Mouse (Mus musculus): ENCODE results near the gene Fcor.

Fcor gene

DNA sequence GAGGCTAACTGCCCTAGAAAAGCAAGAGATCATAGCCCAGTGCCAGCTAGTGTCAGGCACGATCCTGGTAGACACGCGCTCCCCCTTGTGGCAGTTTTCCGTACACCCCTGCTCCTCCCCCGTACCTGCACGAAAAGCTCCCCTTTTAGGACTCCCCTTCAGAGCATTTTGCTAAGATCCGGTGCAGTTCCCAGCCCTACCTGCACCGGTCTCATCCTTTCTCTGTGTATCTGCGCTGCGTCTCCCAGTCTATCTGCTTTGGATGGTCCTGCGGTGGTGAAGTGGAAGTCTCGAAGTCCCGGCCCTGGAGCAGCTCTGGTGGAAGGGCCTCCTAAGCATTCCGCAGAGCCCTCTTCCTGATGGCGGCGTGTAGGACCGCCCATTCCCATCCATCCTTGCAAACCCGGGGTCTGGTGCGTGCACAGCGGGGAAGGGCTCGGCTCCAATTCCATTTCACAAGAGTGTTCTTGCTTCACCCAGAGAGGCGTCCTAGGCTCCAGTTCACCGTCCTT lies at the start of gene Fcor:
Gene Fcor (minus strand): TSS at position 383 of the 512 bp plus-strand sequence.
- DNase-seq (ENCODE audit: low spot score in 2 of 2) = peak; percentile 65 to 74

DNA sequence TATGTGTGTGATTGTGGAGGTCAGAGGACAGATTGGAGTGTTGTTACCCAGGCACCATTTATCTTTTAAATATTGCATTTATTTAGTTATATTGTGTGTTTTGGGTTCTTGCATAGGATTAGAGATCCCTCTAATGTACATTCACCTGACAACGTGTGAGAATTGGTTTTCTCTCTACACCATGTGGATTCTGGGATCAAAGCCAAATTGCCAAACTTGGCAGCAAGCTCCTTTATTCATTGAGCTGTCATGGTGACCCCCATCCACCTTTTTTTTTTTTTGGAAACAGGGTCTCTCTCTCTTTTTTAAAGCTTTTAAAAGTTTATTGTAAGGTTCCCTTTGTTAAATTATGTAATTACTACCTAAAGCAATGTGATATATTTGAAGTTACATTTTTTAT lies 48.9 kb upstream of the Fcor start:
- DNase-seq (ENCODE audit: low spot score in 2 of 2) = no peak

DNA sequence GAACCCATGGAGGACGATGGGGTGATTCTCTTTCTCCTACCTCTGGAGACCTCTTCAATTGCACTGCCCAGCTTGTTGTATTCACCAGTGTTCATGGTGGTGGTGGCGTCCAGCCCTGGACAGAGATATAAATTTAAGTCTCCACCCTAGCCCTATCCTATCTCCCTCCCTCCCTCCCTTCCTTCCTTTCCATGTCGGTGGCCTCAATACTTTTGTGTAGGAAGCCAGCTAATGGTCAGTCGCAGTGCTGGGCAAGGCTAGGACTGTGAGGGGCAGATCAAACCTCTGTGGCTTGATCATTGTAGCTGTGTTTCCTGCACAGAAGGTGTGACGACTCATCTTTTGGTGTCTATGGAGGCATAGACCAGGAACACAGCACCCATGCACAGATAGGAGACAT lies 48.4 kb upstream of the Fcor start, which contains the start of gene Clec4g:
Gene Clec4g (minus strand): TSS at position 101 of the 400 bp plus-strand sequence.
- no peak for DNase-seq (ENCODE audit: low spot score in 2 of 2)

DNA sequence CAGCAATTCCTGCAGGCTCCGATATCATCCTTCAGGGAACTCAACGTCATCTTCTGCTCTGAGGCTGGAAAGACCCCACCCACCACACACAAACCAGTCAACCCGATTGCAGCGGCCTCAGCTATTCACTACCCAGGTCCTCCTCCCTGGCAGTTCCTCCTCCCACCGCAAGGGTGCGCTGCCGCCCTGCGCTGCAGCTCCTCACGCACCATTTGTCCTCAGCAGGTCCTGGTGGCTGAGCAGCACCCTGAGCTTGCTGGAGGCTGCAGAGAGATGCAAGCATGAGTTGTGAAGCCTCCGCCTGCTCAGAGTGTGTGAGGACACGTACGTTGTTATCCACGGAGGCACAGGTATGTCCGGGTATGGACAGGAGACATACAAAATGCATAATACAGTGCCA lies 46.4 kb upstream of the Fcor start:
- DNase-seq (ENCODE audit: low spot score in 2 of 2) = peak; percentile 67 to 73

DNA sequence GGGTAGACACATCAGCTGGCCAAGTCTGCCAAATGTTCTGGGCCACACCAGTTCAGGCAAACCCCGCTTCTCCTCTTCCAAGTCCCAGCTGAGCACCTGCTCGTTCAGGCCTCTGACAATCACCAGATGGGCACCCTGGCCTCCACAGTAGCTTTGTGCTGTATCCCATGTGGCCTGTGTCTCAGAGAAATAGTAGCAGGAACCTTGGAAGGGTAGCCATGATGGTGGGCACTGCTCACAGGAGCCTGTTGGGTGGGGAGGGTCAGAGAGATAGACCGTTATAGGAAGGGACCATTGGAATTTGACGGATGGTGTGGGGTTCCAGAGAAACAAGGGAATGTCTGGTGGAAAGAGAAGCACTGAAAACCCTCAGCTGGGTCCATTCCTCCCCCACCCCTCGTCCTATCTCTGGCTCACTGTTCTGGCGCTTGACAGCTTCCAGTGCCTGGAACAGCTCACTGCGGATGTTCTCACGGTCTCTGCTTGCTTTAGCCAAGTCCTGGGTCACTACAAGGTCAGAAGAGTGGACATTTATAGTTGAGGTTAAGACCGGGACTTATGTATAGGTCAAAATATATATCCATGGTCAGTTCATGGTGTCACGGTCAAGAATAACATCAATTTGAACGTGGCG lies 45.3 kb upstream of the Fcor start:
- peak; percentile 39 for DNase-seq (ENCODE audit: low spot score in 2 of 2)

DNA sequence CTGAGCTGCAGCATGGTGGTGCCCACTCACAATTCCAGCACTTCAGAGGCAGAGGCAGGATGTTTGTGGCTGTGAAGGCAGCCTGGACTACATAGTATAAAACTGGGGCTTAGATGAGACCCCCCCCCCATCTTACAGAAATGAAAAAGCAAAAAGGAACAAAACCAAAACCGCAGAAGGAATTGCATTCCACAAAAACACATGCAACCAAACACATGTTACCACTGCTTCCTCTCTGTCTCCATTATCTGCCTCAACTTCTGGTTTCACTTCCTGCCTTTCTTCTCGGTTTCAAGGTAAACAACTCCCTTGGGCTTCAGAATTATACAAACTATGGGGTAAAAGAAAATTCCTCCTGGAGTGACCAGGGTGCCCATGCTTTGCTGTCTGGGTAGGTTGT lies 39.5 kb upstream of the Fcor start:
- peak; percentile 19 to 50 for DNase-seq (ENCODE audit: low spot score in 2 of 2)

DNA sequence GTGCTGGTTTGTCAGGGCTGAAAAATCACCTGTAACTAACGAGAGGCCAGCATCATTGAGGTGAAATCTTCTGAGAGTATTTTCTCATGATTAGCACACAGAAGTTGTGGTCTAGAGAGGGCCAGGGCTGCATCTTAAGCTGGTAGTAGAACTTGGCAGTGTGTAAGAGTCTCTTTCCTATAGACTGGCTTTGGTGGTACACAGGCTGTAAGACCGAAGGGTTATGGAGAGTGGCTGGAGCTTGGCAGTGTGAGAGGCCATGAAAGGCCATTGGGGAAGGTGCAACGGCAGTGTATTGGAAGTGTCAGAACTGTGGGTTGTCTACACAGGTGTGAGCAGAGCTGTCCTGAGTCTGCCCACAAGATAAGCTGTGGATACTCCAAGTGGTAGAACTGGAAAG lies 38.1 kb upstream of the Fcor start:
- no peak for DNase-seq (ENCODE audit: low spot score in 2 of 2)

DNA sequence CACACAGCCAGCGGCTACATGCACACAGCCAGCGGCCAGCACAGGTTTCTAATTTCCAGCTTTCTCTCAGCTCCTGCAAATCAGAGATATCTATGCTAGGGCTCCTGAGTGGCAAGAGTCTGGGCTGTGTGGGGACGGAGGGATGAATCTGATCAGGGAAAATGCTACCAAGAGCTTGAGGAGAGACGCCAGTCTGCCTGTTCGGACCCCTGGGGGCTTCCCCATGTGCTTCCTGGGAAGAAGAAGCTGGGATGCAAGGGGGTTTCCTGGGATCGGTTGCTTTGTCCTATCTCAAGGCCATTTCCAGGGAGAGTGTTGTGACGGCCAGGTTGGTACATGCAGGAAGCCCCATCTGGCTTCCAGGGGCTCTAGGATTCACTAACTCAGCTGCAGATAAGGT lies 35.4 kb upstream of the Fcor start:
- no peak for DNase-seq (ENCODE audit: low spot score in 2 of 2)

DNA sequence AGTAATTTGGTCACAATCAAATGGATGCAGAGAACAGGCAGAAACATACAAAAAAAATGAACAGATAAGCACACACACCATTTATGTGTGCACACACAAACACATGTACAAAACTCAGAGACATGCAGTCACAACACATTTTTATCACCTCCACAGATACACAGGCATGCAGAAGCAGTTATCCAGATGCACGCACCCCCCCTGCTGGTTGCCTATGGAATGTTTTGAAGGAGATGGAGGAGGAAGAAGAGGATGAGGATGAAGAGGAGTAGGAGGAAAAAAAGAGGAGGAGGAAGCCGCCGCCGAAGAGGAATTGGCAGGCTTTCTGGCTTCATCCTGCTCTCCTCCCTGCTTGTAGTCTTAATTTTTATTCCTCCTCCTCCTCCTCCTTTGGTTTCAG lies 33.5 kb upstream of the Fcor start:
- no peak for DNase-seq (ENCODE audit: low spot score in 2 of 2)

DNA sequence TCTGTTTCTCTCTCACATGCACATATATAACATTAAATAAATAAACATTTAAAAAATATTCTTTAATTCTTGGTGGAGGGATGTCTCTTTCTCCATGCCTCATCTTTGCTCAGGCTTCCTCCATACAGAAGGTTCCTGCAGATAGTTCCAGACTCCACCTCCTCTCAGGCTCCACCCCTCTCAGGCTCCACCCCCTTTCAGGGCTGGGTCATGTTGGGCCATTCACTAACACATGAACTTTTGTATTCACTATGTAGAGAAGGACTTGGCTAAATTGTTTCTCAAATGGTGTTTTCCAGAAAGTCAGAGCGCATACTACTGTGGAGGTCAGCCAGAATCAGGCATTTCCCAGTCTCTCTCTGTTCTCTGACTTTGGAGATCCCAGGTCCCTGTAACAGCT lies 29.3 kb upstream of the Fcor start:
- DNase-seq (ENCODE audit: low spot score in 2 of 2) = no peak

DNA sequence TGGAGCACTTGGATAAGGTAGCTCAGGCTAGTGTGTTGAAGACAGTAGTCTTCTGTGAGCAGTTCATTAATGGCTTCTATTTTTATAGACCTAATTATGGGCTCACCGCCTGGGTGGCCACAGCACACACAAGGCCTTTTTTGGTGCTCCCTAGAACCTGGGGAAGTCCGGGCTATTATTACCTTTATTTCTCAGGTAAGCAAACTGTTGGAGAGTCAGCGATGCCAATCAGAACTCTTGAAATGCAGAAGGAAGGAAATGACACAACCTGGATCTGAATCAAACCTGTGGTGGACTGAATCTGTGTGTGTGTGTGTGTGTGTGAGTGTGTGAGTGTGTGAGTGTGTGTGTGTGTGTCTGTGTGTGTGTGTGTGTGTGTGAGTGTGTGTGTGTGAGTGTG lies 22.0 kb upstream of the Fcor start, which contains the start of gene Fcer2a:
Gene Fcer2a (minus strand): TSS at position 55 of the 400 bp plus-strand sequence.
- DNase-seq (ENCODE audit: low spot score in 2 of 2) = no peak

DNA sequence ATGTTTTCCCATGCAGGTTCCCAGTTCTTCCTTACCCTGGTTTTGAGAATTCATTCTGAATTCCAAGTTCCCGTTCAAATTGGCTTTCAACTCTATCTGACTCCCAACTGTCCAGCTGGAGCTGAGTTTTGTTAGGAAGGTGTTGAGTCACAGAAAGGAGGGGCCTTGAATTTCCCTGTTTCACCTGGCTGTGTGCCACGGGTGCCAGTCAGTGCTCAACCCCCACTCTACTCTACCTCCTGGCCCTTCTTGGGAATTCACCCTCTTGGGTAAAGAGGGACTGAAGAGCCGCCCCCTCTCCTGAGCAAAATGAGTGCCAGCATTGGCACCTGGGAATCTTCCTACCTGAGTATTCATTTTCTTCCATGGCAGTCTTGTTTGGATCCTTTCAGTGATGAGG lies 18.6 kb upstream of the Fcor start:
- DNase-seq (ENCODE audit: low spot score in 2 of 2) = no peak

DNA sequence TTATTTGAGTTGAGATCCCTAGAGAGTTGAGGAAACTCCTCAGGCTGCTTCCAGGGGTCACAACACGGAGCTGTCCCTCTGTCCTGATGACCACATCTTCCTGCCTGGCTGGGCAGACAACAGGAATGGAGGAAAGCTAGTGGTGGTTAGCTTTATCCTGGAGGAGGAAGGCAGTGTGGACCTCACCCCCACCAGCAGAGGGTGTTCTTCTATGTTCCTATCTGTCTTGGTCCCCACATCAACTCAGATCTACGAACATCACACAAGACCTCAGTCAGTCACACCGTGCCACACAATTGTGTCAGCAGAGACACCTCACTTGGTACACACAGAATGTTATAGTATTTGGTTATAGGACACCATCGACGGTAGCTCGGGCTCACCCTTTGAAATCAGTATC lies 15.4 kb upstream of the Fcor start:
- DNase-seq (ENCODE audit: low spot score in 2 of 2) = no peak

DNA sequence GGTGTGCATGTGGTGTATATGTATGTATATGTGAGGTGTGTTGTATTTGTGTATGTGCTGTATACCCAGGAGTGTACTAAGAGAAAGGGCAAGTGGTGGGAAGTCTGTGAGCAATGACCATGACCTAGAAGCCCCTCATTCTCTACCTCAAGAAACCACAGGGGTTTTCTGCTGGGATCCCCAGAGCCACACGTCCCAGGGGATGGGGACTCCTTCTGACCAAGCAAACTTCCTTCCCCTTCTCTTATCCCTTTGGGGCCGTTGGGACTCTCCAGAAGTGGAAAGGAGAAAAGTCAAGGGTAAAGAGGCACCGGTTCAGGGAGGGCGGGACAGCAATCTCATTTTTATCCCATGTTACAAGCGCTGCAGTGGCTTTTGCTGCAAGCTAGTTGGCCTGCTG lies 13.3 kb upstream of the Fcor start:
- DNase-seq (ENCODE audit: low spot score in 2 of 2) = no peak

DNA sequence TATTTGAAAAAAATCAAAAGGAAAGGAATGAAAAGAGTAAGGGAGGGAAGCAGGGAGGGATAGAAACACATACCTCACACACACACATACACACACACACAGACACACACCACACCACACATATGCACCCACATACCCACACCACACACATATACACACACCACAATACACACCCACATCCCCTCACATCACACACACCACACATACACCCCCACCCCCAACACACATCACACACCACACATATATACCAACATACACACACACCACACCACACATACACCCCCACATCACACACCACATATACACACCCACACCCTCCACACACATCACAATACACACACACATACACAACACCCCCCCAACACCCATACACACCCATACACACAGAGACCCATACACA lies 12.4 kb upstream of the Fcor start:
- no peak for DNase-seq (ENCODE audit: low spot score in 2 of 2)

DNA sequence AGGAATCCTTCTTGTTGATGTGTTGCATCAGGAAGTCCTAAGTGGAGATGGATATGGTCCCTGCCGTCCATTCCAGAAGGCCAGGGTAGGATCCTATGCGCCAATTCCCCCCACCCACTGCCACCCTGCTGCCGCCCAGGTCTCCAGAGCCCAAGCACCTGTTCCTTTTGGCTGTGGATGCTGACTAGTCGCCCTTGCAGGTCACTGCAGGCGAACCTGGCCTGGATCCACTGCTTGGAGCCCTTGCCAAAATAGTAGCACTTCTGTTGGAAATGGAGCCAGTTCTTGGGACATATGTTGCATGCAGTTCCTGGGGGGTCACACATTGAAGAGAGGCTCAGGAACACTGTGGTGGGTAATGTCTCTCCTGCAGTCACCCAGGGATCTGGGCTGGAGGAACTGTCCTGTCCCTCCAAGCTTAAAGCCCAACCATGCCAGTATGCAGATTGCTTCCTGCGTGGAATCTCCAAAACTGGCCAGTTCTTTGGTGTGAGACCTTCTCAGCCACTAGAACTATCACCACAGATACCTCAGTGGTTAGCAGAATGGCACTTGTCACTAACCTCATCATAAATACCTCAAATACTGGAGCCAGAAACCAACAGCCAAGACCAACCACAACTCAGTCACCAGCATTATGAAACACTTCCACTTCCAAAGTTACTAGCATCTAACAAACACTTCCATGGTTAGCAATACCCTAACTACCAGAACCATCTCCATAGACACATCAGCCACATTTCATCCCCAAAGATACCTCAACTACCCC lies 11.4 kb upstream of the Fcor start:
- no peak for DNase-seq (ENCODE audit: low spot score in 2 of 2)

DNA sequence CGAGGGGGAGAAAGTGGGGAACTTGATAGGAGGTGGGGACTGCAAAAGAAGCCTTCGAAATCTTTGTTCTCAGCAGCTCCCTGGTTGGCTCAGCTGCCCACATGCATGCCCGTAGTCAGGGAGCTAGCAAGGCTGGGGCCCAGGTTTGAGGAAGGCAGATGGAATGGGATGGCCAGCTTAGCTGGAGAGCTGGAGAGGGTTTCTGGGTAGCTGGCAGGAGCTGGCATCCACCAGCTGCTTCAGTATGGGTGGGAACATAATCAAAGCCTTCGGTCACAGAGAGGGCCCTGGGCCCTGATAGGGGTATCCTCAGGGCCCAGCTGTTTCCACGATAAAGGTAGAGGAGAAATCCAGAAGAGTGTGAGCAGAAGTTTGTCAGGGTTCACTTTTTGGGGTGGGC lies 10.3 kb upstream of the Fcor start:
- no peak for DNase-seq (ENCODE audit: low spot score in 2 of 2)

DNA sequence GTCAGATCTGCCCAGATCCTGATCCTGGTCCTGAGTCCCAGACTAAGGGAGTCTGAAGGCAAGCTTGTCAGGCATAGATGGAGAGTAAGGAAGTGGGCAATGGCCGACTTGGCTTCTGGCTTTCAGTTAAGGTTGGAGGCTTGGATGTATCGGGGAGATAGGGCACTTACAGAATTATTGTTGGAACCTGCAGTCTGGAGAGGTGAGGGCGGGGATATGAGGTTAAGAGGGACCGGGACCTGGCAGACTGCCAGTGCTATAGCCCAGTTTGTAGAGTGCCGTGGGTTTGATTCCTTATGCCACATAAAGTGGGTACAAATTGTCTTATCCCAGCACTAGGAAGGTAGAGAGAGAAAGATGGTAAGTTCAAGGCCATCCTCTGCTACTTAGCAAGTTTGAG lies 7.5 kb upstream of the Fcor start:
- DNase-seq (ENCODE audit: low spot score in 2 of 2) = no peak

DNA sequence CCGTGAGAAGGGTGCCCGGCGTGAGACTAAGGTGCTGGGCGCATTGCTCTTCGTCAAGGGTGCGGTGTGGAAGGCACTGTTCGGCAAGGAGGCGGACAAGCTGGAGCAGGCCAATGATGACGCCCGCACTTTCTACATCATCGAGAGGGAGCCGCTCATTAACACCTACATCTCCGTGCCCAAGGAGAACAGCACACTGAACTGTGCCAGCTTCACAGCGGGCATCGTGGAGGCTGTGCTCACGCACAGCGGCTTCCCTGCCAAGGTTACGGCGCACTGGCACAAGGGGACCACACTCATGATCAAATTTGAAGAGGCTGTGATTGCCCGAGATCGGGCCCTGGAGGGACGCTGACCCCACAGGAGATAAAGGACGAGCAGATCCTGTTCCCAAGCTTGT lies 7.1 kb upstream of the Fcor start:
- DNase-seq (ENCODE audit: low spot score in 2 of 2) = no peak

DNA sequence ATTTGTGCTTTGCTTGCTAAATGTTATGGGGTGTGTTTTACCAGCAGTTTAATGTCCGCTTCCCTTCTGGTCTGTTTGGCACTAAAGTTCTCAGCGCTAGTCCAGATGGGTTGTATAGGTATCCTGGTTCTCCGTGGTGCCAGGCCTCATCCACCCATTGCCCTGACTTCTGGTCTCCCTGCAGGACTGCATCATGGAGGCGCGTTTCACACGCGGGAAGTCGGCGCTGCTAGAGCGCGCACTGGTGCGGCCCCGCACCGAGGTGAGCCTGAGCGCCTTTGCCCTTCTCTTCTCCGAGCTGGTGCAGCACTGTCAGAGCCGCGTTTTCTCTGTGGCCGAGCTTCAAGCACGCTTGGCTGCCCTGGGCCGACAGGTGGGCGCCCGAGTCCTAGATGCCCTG lies 6.7 kb upstream of the Fcor start:
- DNase-seq (ENCODE audit: low spot score in 2 of 2) = no peak

DNA sequence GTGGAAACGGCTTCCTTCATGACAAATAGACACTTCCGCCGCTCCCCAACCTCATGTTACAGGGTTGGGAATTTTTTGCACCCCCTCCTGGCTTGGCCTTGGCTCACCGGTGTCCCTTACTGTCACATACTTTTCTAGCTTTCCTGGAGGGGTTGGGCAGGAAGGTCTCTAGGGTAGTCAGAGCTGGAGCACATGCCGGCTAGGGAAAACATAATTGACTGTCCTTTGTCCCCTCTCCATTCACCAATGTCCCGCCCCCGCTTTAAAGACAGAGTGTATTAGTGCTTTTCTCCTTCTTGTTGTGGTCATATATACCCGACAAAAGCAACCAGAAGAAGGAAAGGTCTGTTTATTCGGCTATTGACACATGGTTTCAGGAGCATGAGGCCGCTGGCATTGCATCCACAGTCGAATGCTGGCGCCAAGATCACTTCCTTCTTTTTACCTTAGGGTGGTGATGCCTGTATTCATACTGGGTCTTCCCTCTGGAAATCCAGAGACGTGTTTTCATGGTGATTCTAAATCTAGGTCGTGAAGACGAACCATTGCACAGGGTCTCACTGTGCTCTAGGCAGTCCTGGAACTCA lies 4.9 kb upstream of the Fcor start:
- no peak for DNase-seq (ENCODE audit: low spot score in 2 of 2)

DNA sequence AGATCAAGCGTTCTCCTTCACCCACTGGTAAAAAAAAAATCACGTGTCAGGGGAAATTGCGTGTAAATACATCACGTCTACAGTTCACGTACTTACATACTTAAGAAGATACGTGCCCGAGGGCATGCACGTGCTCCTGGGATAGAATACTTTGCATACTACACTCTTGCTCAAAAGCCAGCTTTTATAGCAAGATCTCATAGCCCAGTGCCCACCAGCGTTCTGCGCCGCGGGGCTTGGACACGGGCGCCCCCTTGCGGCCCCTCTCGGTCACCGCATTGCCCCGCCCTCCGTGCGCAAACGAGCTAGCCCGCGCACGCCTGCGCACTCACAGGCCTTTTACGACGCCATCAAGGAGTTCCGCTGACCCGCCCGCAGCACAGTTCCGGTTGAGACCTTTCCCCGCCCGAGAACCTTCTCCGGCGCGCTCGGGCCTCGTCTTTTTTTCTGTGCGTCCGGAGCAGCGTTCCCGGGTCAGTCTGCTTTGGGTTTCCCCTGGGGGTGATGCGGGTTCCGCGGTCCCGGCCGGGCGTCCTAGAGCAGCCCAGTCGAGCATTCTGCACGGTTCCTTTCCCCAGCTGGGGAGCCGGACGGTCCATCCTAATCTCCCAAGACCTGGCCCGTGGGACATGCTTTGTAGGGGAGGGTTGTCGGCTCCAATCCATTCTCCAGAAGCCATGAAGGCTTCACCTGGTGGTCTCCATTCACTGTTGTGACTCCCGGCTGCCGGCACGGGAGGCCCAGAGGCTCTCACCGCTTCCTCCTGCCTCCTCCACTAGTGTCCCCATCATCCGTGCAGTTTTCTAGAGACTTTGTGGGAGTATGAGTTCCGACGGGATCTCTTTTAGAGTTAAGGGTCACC lies 4.2 kb upstream of the Fcor start, which contains the start of gene Trappc5:
Gene Trappc5 (plus strand): TSS at position 169 of the 862 bp plus-strand sequence.
- peak; percentile 92 to 93 for DNase-seq (ENCODE audit: low spot score in 2 of 2)
